Mouse (Mus musculus): ENCODE results near the gene 2010005H15Rik. TPM values are rescaled to one million over a fixed set of nuclear protein-coding genes. Genes with fewer than 3 reads are reported as not detected.
"Not testable (repeated sequence)": the region's sequence is repeated elsewhere in the genome, so short reads cannot be mapped to it uniquely, and the experiment has no call there.

The 2010005H15Rik gene
- polyA plus RNA-seq (2016; fragmentation: Nextera tagmentation; extraction: Ambion mirVana): 1.1 and 1.4 TPM in 2 replicates

DNA sequence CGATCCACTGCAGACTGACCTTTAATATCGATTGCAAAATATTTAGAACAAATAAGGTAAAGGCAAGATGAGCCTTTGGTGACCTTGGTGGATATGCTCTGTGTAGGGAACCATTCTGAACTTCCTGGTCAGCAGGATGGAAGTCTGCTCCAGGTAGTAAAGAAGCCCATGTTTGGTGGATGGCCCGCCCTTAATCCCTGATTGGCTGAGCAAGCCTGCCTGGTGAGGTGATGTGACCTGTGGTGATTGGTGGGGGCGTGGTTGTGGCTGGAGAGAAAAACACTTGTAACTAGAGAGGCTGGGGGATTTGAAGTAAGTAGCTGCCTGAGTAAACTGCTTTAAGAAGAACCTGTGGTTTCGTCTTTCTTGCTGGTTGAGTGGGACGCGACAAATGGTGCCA, at the start of gene 2010005H15Rik:
TSS of gene 2010005H15Rik (plus strand) at position 301 of the 400 bp plus-strand sequence.
- H3K4me2 ChIP-seq; H3K27ac ChIP-seq; H3K4me3 ChIP-seq; H3K36me3 ChIP-seq; H3K9me3 ChIP-seq (replicated peaks); ATAC-seq; H3K4me1 ChIP-seq; H3K27me3 ChIP-seq (replicated peaks); H3K9ac ChIP-seq: not testable (repeated sequence)
- WGBS (ENCODE audit: insufficient replicate concordance): 74% methylated on average over 7 of the region's 7 CpGs

DNA sequence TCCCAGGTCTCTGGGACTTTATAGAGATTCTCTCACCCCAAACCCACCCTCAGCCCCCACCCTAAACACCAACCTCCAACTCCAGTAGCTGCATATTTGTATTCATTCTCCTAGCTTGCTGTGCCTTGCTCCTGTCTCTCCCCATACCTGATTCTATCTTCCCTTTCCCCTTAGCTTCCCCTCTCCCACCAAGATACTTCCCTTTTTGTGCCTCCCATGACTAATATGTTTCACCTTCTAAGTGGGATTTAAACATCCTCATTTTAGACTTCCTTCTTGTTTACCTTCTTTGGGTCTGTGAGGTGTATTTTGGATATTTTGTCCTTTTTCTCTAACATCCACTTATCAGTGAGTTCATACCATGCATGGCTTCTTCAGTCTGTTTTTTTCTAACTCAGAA, 45.2 kb upstream of the 2010005H15Rik start:
- Histone ChIP-seq H3K4me2 (no peak overlapping the region), H3K27ac (no peak overlapping the region), H3K9me3 (replicated peaks) (no peaks in the 10 kb centered on the region), H3K4me3 (no peak overlapping the region), H3K4me1 (no peaks in the 10 kb centered on the region), H3K36me3 (no peaks in the 10 kb centered on the region), H3K9ac (no peak overlapping the region), H3K27me3 (replicated peaks) (no peaks in the 10 kb centered on the region)
- no peak for ATAC-seq

DNA sequence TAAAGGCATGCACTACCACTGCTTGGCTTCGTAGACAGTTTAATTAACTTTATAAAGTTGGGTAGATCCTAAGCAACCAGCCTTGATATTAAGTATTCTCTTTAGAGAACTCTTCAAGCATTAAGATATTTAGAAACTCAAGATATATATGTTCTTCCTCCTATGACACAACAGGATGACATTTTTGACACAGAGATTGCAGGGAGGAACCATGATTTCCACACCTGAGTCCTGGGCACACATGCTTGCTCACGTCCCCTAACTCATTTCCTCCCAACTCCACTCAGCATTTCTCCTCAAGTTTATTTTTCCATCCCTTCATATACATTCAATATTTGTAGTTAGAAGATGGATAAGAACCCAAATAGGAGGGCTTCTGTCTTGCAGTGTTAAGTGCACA, 41.4 kb upstream of the 2010005H15Rik start:
- WGBS (ENCODE audit: insufficient replicate concordance): 51% methylated on average over 2 of the region's 2 CpGs
- Histone ChIP-seq H3K9me3 (replicated peaks) (no peaks in the 10 kb centered on the region), H3K4me2 (no peak overlapping the region), H3K36me3 (no peaks in the 10 kb centered on the region), H3K27ac (no peak overlapping the region), H3K9ac (no peak overlapping the region), H3K27me3 (replicated peaks) (no peaks in the 10 kb centered on the region), H3K4me1 (no peaks in the 10 kb centered on the region), H3K4me3 (no peak overlapping the region)
- ATAC-seq: no peak

DNA sequence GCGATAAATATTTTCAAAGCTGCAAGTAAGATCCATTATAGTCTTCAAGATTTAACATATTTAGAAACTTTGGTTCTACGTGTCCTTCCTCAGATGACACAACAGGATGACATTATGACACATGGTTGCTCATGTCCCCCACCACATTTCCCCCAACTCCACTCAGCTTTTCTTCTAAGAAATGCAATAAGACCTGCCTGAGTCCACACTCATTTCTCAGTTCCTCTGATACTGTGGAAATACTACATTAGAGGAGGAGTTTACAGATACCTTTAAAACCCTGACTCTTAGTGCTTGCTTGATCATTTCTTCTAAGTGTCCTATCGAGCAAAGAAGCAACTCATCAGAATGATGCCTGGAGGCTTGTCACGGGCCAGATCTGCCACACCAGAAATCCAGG, 37.4 kb upstream of the 2010005H15Rik start, which contains the start of gene Gm5483:
TSS of gene Gm5483 (plus strand) at position 301 of the 400 bp plus-strand sequence.
- not testable (repeated sequence) for H3K9me3 ChIP-seq (replicated peaks); H3K9ac ChIP-seq; H3K4me3 ChIP-seq; ATAC-seq; H3K27ac ChIP-seq; H3K4me1 ChIP-seq; H3K4me2 ChIP-seq; H3K36me3 ChIP-seq; H3K27me3 ChIP-seq (replicated peaks)
- 60% methylated on average over 4 of the region's 4 CpGs for WGBS (ENCODE audit: insufficient replicate concordance)

GRCm38 (mm10) chr16:36199226-36199625, 22.0 kb upstream of the 2010005H15Rik start:
- Histone ChIP-seq H3K4me2 (no peak overlapping the region), H3K27me3 (replicated peaks) (no peaks in the 10 kb centered on the region), H3K9me3 (replicated peaks) (no peaks in the 10 kb centered on the region), H3K36me3 (no peaks in the 10 kb centered on the region), H3K4me1 (no peaks in the 10 kb centered on the region), H3K4me3 (no peak overlapping the region), H3K27ac (no peak overlapping the region), H3K9ac (no peak overlapping the region)
- 53% methylated on average over 19 of the region's 19 CpGs for WGBS (ENCODE audit: insufficient replicate concordance)
- ATAC-seq: no peak

DNA sequence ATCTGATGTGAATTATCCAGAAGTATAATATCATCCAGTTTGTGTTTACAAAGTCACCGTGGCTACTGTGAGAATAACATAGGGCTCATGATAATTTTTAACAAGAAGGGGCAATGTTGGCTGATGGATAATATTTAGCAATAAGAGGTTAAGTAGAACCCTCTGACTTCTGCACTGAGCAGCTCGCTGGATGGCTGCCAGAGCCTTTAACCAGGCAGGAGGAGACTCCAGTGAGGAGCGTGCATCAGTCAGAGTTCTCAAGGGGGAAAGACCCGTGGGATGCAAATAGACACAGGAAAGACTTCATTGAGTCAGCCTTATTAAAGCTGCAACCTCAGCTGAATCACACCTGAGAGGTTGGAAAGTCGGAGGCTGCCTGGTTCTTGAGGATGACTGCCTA, 17.4 kb upstream of the 2010005H15Rik start:
- H3K4me1 ChIP-seq: no peaks in the 10 kb centered on the region
- H3K27ac ChIP-seq: no peak overlapping the region
- 55% methylated on average over 5 of the region's 5 CpGs for WGBS (ENCODE audit: insufficient replicate concordance)
- H3K9ac ChIP-seq: no peak overlapping the region
- H3K36me3 ChIP-seq: no peaks in the 10 kb centered on the region
- no peaks in the 10 kb centered on the region for H3K27me3 ChIP-seq (replicated peaks)
- no peak overlapping the region for H3K4me3 ChIP-seq
- H3K9me3 ChIP-seq (replicated peaks): no peaks in the 10 kb centered on the region
- no peak overlapping the region for H3K4me2 ChIP-seq
- ATAC-seq: no peak

GRCm38 (mm10) chr16:36205684-36206083, 15.6 kb upstream of the 2010005H15Rik start:
- H3K36me3 ChIP-seq; H3K4me1 ChIP-seq; H3K4me3 ChIP-seq; H3K27me3 ChIP-seq (replicated peaks); H3K27ac ChIP-seq; H3K9me3 ChIP-seq (replicated peaks); H3K9ac ChIP-seq; H3K4me2 ChIP-seq; ATAC-seq: not testable (repeated sequence)
- WGBS (ENCODE audit: insufficient replicate concordance): 44% methylated on average over 2 of the region's 2 CpGs

DNA sequence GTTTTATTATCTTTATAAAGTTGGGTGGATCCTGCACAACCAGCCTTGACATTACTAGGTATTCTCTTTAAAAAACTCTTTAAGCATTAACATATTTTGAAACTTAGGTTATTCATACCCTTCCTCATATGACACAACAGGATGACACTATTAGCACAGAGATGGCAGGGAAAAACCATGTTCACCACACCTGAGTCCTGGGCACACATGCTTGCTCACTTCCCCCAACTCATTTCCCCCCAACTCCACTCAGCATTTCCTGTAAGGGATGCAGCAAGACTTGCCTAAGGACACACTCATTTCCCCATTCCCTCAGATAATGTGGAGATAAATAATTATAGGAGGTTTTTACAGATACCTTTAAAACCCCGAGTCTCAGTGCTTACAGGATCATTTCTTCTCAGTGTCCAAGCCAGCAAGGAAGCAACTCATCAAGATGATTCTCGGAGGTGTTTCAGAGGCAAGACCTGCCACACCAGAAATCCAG, 11.3 kb upstream of the 2010005H15Rik start, which contains the start of gene Gm5416:
TSS of gene Gm5416 (plus strand) at position 437 of the 487 bp plus-strand sequence.
- WGBS (ENCODE audit: insufficient replicate concordance): 46% methylated on average over 2 of the region's 2 CpGs
- ATAC-seq: no peak
- no peak within 1 kb of the TSS for H3K4me3 ChIP-seq
- no peaks in the 10 kb centered on the region for H3K4me1 ChIP-seq
- no peak within 1 kb of the TSS for H3K4me2 ChIP-seq
- no peaks in the 10 kb centered on the region for H3K9me3 ChIP-seq (replicated peaks)
- no peaks in the 10 kb centered on the region for H3K36me3 ChIP-seq
- no peak within 1 kb of the TSS for H3K9ac ChIP-seq
- no peaks in the 10 kb centered on the region for H3K27me3 ChIP-seq (replicated peaks)
- H3K27ac ChIP-seq: no peak within 1 kb of the TSS

DNA sequence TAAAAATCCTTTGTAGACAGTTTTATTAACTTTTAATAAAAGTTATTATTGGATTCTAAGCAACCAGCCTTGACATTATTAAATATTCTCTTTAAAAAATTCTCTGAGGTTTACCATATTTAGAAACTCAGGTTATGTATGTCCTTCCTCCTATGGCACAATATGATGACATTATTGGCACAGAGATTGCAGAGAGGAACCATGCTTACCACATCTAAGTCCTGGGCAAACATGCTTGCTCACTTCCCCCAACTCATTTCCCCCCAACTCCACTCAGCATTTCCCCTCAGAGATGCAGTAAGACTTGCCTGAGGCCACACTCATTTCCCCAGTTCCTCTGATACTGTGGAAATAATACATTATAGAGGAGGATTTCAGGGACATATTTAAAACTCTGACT, 39.3 kb downstream of the 2010005H15Rik start:
- not testable (repeated sequence) for ATAC-seq; H3K27ac ChIP-seq; H3K4me1 ChIP-seq; H3K4me2 ChIP-seq; H3K27me3 ChIP-seq (replicated peaks); H3K4me3 ChIP-seq; H3K9ac ChIP-seq; H3K9me3 ChIP-seq (replicated peaks); H3K36me3 ChIP-seq

GRCm38 (mm10) chr16:36276796-36277195, 55.5 kb downstream of the 2010005H15Rik start, which contains the start of gene Stfa1:
Gene Stfa1 (plus strand): TSS chr16:36276951.
- not testable (repeated sequence) for H3K4me3 ChIP-seq; H3K4me2 ChIP-seq; H3K36me3 ChIP-seq; ATAC-seq; H3K27ac ChIP-seq; H3K9me3 ChIP-seq (replicated peaks); H3K9ac ChIP-seq; H3K4me1 ChIP-seq; H3K27me3 ChIP-seq (replicated peaks)
- WGBS (ENCODE audit: insufficient replicate concordance): 68% methylated on average over 4 of the region's 4 CpGs

DNA sequence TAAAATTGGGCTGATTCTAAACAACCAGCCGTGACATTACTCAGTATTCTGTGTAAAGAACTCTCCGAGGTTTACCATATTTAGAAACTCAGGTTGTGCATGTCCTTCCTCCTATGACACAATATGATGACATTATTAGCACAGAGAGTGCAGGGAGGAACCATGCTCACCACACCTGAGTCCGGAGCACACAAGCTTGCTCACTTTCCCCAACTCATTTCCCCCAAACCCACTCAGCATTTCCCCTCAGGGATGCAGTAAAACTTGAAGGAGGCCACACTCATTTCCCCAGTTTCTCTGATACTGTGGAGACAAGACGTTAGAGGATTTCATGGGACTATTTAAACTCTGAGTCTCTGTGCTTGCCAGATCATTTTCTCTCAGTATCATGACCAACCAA, 67.9 kb downstream of the 2010005H15Rik start:
- no peak overlapping the region for H3K27ac ChIP-seq
- H3K27me3 ChIP-seq (replicated peaks): no peaks in the 10 kb centered on the region
- WGBS (ENCODE audit: insufficient replicate concordance): 49% methylated on average over 4 of the region's 4 CpGs
- no peak overlapping the region for H3K4me2 ChIP-seq
- no peaks in the 10 kb centered on the region for H3K36me3 ChIP-seq
- no peak for ATAC-seq
- H3K9me3 ChIP-seq (replicated peaks): no peaks in the 10 kb centered on the region
- no peak overlapping the region for H3K4me3 ChIP-seq
- no peak overlapping the region for H3K9ac ChIP-seq
- no peaks in the 10 kb centered on the region for H3K4me1 ChIP-seq
